Mouse (Mus musculus) left cerebral cortex, adult 18-20 months (tissue): ENCODE data around the gene Atf7. TPM values are rescaled to one million over a fixed set of nuclear protein-coding genes. Genes with fewer than 3 reads are reported as not detected.

Experiments
- DNase-seq, 2 experiments: peaks; one replicate each; pipeline ENCODE4 v3.0.0; 2021 to 2022; ENCODE audit warnings: low spot score in 2 of 2, mixed read lengths in 1 of 2
- total RNA-seq, 2 experiments: library from RNA; stranded (reverse); gene quantifications; 2 replicates each; pipeline ENCODE4 v1.2.3; 2021

The Atf7 gene
- total RNA-seq, 2 experiments from 2014 or later, result 33.9 to 36.3 TPM

DNA sequence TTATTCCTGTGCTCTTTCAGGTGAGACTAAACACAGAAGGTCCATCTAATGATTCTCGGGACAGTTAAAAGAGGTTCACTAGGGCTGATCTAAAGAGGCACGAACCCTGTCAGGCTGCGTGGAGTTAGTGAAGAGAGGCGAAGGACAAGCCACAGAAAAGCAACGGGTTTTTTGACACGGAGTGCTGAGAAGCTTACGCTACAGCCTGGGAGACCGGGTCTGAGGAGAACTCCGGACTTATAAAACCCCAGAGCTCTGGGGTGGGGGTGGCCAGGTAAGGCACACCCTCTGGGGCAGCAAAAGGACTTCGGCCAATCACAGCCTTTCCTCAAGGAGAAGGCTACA is 107.7 kb downstream of the Atf7 start:
- DNase-seq, result no peak

DNA sequence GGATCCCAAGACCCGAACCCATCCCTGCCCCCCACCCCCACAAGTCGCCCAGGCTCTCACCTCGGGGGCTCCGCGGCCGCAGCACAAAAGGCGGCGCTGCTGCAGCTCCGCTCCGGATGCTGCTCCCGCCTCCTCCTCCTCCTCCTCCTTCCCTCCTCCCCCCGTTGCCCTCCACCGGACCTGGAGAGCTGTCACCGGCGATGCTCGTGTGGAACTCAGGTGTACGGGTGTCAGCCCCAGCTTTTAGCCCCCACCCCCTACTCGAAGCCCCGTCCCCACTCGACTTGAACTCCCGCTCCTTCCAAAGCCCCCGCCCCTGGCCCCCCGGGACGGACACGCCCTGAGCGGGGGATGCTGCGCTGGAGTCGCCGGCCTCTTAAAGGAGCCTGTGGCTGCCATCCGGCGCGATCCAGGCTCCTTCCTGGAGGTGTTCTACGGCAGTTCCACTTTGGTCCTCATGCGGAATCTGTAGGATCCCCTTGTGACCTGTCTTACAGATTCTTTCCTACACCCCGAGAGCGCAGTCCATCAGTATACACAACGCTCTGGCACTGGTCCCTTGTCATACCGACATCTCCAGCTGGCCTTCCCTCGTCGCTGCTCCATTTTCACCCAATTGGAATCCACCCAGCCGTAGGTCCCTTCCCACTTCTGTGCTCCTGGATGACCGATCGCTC is 108.4 kb downstream of the Atf7 start, which contains the start of gene Map3k12:
Map3k12 (minus strand) TSS at position 337 of the 677 bp plus-strand sequence.
- peak; percentile 65 to 80 for DNase-seq

- DNase-seq, result no peak
Measured at GRCm38 (mm10) chr15:102516293-102516692, 109.0 kb downstream of the Atf7 start.

- DNase-seq, result no peak
Measured at GRCm38 (mm10) chr15:102515791-102516190, 109.5 kb downstream of the Atf7 start.

DNA sequence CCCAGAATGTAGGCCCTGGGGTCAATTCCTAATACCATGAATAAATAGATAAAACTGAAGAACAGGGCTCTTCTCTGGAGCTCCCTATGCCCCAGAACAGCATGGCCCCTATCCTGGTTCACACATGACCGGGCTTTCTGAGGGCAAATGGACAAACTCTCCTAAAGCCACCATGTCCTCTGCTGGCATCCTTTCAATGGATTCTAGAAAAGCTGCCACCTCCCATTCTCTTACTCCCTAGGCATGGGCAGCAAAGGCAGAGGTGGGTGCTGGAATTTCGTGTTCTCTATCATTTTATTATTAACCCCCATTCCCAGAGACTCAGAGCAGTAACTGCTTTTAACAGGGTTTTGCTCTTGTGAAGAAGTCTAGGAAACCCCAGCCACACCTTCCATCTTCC is 110.0 kb downstream of the Atf7 start:
- DNase-seq, result no peak

- no peak for DNase-seq
Measured at GRCm38 (mm10) chr15:102513004-102513403, 112.3 kb downstream of the Atf7 start.

DNA sequence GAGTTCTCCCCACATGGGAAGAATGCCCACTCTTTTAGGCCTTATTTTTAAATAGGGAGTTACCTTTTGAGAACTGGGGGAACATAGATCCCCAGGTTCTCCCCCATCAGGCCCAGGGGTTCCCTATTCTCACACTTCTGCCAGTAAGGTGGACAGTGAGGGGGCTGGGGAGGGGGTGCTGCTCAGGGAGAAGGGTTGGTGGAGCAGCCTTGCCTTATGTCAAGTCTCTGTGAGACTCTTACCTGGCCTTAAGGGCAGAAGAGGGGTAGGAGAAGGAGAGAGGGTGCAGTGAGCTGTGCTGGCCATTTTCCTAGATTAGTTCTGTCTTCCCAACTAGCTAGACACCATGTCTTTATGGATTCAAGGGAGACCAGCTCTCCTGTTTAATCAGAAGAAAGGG is 112.8 kb downstream of the Atf7 start:
- DNase-seq, result no peak

DNA sequence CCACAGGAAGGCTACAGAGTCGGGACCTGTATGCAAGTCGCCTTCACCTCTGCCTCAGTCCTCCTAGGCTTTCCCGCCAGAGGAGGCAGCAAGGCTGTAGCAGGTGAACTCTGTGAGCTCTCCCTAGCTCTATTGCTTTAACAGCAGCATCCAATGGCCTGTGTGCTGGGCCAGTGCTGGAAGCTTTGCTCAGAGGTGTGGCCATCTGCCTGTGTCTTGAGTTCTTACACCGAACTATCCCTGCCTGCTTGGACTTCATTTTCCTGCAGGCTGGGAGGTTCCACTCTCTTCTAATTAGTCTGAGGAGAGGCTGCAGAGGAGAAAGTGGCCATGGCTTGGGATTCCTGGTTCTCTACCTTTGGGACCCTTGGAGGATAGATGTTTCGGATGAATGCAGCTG is 113.3 kb downstream of the Atf7 start:
- DNase-seq, result no peak

GRCm38 (mm10) chr15:102511285-102511833 is 113.9 kb downstream of the Atf7 start:
- no peak for DNase-seq

GRCm38 (mm10) chr15:102510590-102511284 is 114.5 kb downstream of the Atf7 start:
- peak; percentile 78 to 84 for DNase-seq

DNA sequence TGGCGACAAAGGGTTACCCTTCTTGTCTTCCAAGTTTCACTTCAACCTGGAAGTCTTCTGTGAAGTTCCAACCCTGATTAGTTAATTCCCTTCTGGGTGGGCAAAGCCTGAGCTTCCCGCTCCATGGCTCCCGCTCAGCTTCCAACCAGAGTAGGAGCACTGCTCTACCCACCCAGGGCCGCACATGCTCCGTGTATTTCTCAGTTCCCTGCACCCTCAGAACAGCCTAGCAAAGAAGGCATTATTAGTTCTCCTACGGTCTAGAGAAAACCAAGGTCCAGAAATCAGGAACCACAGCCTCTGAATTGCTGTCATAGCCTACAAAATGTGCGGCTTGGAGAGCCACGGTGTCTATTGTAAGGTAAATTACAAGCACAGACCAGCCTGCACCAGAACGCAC is 115.2 kb downstream of the Atf7 start:
- DNase-seq, result no peak

DNA sequence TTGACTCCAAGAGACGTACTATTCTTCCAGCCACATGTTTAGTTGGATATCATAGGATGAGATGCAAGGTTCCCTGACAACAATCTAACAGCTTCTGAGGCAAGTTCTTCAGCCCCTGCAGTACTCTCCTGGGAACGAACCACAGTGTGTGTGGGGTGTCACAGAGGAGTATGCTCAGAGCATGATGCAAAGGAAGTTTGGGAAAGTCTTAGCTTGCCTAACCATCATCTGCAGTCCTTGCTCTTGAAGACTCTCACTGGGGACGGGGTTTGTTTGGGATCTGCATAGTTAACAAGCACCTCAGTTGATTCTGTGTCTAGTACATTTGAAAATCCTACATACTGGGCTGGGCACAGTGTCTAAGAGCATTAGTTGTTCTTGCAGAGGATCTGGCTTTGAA is 116.9 kb downstream of the Atf7 start:
- no peak for DNase-seq

DNA sequence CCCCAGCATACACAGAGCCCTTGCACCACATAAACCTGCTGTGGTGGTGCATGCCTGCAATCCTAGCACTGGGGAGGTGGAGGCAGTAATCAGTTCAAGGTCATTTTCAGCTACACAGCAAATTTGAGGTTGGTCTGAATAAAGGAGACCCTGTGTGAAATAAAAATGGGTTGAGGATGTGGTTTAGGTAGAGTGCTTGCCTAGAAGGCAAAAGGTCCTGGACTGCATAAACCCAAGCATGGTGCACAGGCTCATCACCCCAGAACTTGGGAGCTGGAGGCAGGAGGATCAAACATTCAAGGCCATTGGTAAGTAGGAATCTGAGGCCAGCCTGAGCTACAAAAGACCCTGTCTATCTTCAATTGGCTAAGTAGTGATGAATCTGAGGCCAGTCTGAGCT is 117.7 kb downstream of the Atf7 start:
- no peak for DNase-seq

DNA sequence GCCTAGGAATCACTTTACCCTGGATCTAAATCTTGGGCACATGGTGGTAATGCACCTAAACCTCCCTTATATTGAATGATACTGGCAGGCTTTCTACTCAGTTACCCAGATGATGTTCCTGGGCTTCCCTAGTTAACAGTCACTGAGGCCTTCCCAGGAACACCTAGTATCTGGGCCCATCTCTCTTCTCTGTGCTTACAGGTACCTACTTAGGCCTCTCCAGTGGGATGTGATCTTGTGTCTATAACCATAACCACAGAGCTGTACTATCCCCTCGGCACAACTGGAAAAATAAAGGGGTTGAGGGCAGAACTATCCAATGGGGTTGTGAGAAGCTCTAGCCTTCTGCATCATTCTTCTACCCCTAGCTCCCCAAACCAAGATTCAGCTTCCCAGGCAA is 118.4 kb downstream of the Atf7 start:
- no peak for DNase-seq

- DNase-seq, result no peak
Measured at GRCm38 (mm10) chr15:102506464-102506830, 118.8 kb downstream of the Atf7 start.

DNA sequence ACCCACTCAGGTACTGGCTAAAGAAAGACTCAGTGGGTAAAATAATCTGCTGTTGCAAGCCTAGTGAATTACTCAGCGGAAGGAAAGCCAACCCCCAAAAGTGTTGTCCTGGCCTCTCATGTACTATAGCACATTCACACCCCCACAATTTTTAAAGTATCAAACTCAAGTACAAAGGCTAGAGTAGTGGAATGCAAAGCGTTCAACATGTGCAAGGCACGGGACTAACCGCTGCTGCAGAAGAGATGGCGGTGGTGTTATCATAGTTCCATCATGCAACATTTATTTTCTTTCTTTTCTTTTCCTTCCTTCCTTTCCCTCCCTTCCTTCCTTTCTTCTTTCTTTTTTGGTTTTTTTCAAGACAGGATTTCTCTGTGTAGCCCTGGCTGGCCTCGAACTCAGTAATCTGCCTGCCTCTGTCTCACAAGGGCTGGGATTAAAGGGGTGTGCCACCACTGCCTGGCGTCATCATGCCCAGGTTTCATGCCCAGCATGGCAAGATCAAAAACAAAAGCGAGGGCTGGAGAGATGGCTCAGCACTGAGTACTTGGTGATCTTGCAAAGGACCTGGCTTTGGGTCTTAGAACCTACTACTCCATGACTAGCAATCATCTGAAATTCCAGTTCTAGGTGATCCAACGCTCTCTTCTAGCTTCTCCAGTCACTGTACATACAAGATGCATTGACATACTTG is 119.3 kb downstream of the Atf7 start:
- DNase-seq, result no peak

DNA sequence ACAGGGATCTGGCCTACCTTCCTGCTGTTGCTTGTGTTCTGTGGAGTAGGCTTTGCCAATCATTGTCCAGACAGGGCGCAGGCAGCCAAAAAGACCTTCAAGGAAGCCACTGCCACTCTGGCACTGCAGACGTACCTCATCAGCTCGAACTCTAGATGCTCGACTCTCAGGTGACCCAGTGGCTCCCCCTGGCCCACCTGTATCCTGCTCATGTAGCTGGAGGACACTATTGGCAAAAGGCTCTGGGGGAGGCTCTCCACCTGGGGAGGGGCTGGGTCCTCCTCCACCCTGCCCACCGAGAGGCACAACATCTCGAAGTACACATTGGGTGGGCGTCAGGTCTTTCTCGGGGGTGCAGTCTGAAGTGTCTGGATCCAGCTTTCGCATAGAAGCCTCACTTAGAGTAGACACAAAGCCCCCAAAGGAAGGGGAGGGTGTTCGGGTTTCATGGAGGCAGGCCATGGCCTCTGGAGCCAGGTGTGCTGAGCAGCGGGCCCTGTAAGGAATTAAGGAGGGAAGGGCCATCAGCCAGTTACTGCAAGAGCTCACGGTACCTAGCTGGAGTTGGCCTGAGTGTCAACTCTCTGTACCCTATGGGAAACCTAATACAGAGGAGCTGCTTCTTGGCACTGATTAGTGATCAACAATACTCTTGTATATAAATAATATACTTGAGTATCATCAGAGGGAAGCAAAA is 120.0 kb downstream of the Atf7 start:
- no peak for DNase-seq

GRCm38 (mm10) chr15:102503924-102504782 is 121.1 kb downstream of the Atf7 start:
- no peak for DNase-seq

DNA sequence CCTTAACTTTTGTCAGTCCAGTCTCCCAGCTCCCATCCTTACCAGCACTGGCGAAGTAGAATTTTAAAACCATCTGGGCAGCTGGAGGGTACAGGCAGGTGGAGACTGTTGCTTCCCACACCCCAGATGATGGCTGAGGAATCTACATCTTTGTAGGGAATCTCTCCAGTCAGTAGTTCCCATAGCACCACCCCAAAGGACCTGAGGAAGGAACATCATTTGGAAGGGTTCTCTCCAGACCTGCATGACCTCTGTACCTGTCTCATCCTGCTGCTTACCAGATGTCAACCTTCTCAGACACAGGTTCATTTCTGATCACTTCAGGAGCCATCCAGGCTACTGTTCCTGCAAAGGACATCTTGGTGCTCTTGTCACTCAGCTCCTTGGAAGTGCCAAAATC is 121.8 kb downstream of the Atf7 start, which contains the start of gene Gm10337:
Gm10337 (plus strand) TSS at position 276 of the 400 bp plus-strand sequence.
- DNase-seq, result no peak

DNA sequence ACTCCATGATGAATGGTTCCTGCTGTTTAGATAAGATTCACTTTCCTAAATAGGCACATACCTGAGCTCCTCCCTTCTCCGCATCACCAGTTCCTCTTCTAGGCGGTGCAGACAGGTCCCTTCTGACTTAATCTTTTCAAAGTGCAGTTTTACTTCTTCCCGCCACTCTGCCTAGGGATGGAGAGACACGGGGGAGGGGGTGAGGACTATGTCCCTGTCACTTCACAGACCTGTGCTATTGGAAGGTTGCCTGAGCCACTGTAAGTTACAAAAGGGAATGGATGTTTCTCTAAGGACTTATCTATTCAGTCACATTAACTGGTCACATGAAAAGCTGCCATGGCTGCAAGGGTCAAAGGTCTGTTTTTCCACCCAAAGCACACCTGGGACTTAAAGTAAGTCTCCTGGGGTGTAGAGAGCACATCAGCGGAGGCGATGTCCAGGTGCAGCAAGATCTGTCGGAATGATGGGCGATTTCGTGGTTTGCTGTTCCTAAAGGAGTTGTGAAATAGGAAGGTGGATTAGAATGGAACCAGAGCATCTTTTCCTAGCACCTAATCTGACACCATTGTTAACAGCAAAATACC is 122.9 kb downstream of the Atf7 start:
- no peak for DNase-seq
